Mouse (Mus musculus): ENCODE data around the gene St8sia1. TPM values are rescaled to one million over a fixed set of nuclear protein-coding genes. Genes with fewer than 3 reads are reported as not detected.

St8sia1 gene
- total and polyA plus RNA-seq, 2 experiments from 2014 or later, result 3.5 to 15.5 TPM

GRCm38 (mm10) chr6:142951564-142952308 lies 12.5 kb downstream of the St8sia1 start:
- WGBS, result 86% methylated on average over 7 of the region's 7 CpGs
- H3K4me3 ChIP-seq (ENCODE audit: low read depth, low read length), result no peak overlapping the region
- H3K9me3 ChIP-seq (ENCODE audit: low read length), result no peaks in the 10 kb centered on the region
- H3K27ac ChIP-seq (ENCODE audit: low read depth, low read length), result no peak overlapping the region
- ATAC-seq, result no peak
- no peak overlapping the region for H3K9ac ChIP-seq
- H3K4me2 ChIP-seq (ENCODE audit: low read depth), result no peak overlapping the region
- no peak for TF ChIP-seq CTCF (IDR thresholded peaks at IDR 0.05; ENCODE audit: low read depth)
- no peaks in the 10 kb centered on the region for H3K27me3 ChIP-seq (ENCODE audit: insufficient read depth, low read length)
- peaks cover 5% of the 10 kb centered on the region; the same call in 1 of the 2 replicates for H3K4me1 ChIP-seq (ENCODE audit: insufficient read depth)
- no peaks in the 10 kb centered on the region; the same call in 1 of the 2 replicates for H3K36me3 ChIP-seq (ENCODE audit: insufficient read depth)
- DNase-seq, result no peak

GRCm38 (mm10) chr6:142950354-142950753 lies 13.9 kb downstream of the St8sia1 start:
- Histone ChIP-seq H3K4me2 (ENCODE audit: low read depth) (no peak overlapping the region), H3K9ac (no peak overlapping the region), H3K4me3 (ENCODE audit: low read depth, low read length) (no peak overlapping the region), H3K9me3 (ENCODE audit: low read length) (no peaks in the 10 kb centered on the region), H3K27me3 (ENCODE audit: insufficient read depth, low read length) (no peaks in the 10 kb centered on the region), H3K27ac (ENCODE audit: low read depth, low read length) (0 out of 2 replicates have a peak overlapping the region, but pooled peaks have one; percentile 16), H3K36me3 (ENCODE audit: insufficient read depth) (no peaks in the 10 kb centered on the region; the same call in 1 of the 2 replicates), H3K4me1 (ENCODE audit: insufficient read depth) (peaks cover 5% of the 10 kb centered on the region; the same call in 1 of the 2 replicates)
- DNase-seq (no peak), ATAC-seq (no peak)
- WGBS, result 67% methylated on average over 11 of the region's 11 CpGs
- no peak for TF ChIP-seq CTCF (IDR thresholded peaks at IDR 0.05; ENCODE audit: low read depth)

GRCm38 (mm10) chr6:142948955-142949357 lies 15.3 kb downstream of the St8sia1 start:
- DNase-seq, result peak; percentile 30
- no peaks in the 10 kb centered on the region for H3K27me3 ChIP-seq (ENCODE audit: insufficient read depth, low read length)
- H3K4me2 ChIP-seq (ENCODE audit: low read depth), result peak overlapping the region; percentile 10; the same call in 1 of the 2 replicates
- TF ChIP-seq CTCF (IDR thresholded peaks at IDR 0.05; ENCODE audit: low read depth), result no peak
- no peaks in the 10 kb centered on the region; the same call in 1 of the 2 replicates for H3K36me3 ChIP-seq (ENCODE audit: insufficient read depth)
- no peak overlapping the region for H3K9ac ChIP-seq
- no peak overlapping the region for H3K4me3 ChIP-seq (ENCODE audit: low read depth, low read length)
- peaks cover 5% of the 10 kb centered on the region; the same call in 1 of the 2 replicates for H3K4me1 ChIP-seq (ENCODE audit: insufficient read depth)
- H3K9me3 ChIP-seq (ENCODE audit: low read length), result no peaks in the 10 kb centered on the region
- ATAC-seq, result peak; percentile 80
- no peak overlapping the region for H3K27ac ChIP-seq (ENCODE audit: low read depth, low read length)
- 37% methylated on average over 5 of the region's 5 CpGs for WGBS

GRCm38 (mm10) chr6:142947029-142947428 lies 17.2 kb downstream of the St8sia1 start:
- WGBS, result 84% methylated on average over 6 of the region's 6 CpGs
- ATAC-seq, result no peak

GRCm38 (mm10) chr6:142946069-142946871 lies 18.0 kb downstream of the St8sia1 start:
- Histone ChIP-seq H3K4me1 (ENCODE audit: insufficient read depth) (peaks cover 5% of the 10 kb centered on the region; the same call in 1 of the 2 replicates), H3K9ac (no peak overlapping the region), H3K4me3 (ENCODE audit: low read depth, low read length) (no peak overlapping the region), H3K9me3 (ENCODE audit: low read length) (no peaks in the 10 kb centered on the region), H3K27ac (ENCODE audit: low read depth, low read length) (no peak overlapping the region), H3K36me3 (ENCODE audit: insufficient read depth) (no peaks in the 10 kb centered on the region), H3K4me2 (ENCODE audit: low read depth) (no peak overlapping the region), H3K27me3 (ENCODE audit: insufficient read depth, low read length) (no peaks in the 10 kb centered on the region)
- ATAC-seq (no peak), DNase-seq (no peak)
- no peak for TF ChIP-seq CTCF (IDR thresholded peaks at IDR 0.05; ENCODE audit: low read depth)
- WGBS, result 82% methylated on average over 8 of the region's 8 CpGs

More at GRCm38 (mm10) chr6:142947029-142947428, 17.2 kb downstream of the St8sia1 start:
- no peak overlapping the region for H3K4me2 ChIP-seq (ENCODE audit: low read depth)
- no peak overlapping the region for H3K4me3 ChIP-seq (ENCODE audit: low read depth, low read length)
- TF ChIP-seq CTCF (IDR thresholded peaks at IDR 0.05; ENCODE audit: low read depth), result no peak
- no peak overlapping the region for H3K9ac ChIP-seq
- H3K9me3 ChIP-seq (ENCODE audit: low read length), result no peaks in the 10 kb centered on the region
- no peak for DNase-seq
- H3K4me1 ChIP-seq (ENCODE audit: insufficient read depth), result peaks cover 5% of the 10 kb centered on the region; the same call in 1 of the 2 replicates
- H3K27ac ChIP-seq (ENCODE audit: low read depth, low read length), result no peak overlapping the region
- H3K36me3 ChIP-seq (ENCODE audit: insufficient read depth), result no peaks in the 10 kb centered on the region
- H3K27me3 ChIP-seq (ENCODE audit: insufficient read depth, low read length), result no peaks in the 10 kb centered on the region

- no peak overlapping the region for H3K9ac ChIP-seq
- H3K27me3 ChIP-seq (ENCODE audit: insufficient read depth, low read length), result no peaks in the 10 kb centered on the region
- H3K4me2 ChIP-seq (ENCODE audit: low read depth), result no peak overlapping the region
- DNase-seq, result no peak
- no peak for ATAC-seq
- no peaks in the 10 kb centered on the region for H3K9me3 ChIP-seq (ENCODE audit: low read length)
- H3K27ac ChIP-seq (ENCODE audit: low read depth, low read length), result no peak overlapping the region
- peaks cover 5% of the 10 kb centered on the region; the same call in 1 of the 2 replicates for H3K4me1 ChIP-seq (ENCODE audit: insufficient read depth)
- no peak overlapping the region for H3K4me3 ChIP-seq (ENCODE audit: low read depth, low read length)
- WGBS, result 95% methylated on average over 2 of the region's 2 CpGs
- TF ChIP-seq CTCF (IDR thresholded peaks at IDR 0.05; ENCODE audit: low read depth), result no peak
- no peaks in the 10 kb centered on the region for H3K36me3 ChIP-seq (ENCODE audit: insufficient read depth)
Observed at GRCm38 (mm10) chr6:142945461-142945860, 18.8 kb downstream of the St8sia1 start.

All from forebrain, postnatal 0 days (tissue).